Mouse (Mus musculus): ENCODE measurements around the gene Pum1.

- TF ChIP-seq CTCF (IDR thresholded peaks at IDR 0.05; ENCODE audit: low read depth) (no peak), EP300 (IDR thresholded peaks at IDR 0.05; ENCODE audit: low read depth) (no peak)
Observed at GRCm38 (mm10) chr4:130820594-130821255, 157.6 kb downstream of the Pum1 start.
